Mouse (Mus musculus): Measurements from ENCODE around the gene Cdc37l1. TPM values are rescaled to one million over a fixed set of nuclear protein-coding genes. Genes with fewer than 3 reads are reported as not detected.

Cdc37l1 gene
- polyA plus RNA-seq, 3 experiments from 2014 or later = 32.8 to 35.6 (median 33.4) TPM

GRCm38 (mm10) chr19:29047334-29048170 lies 57.4 kb downstream of the Cdc37l1 start, which contains the start of gene Ak3:
TSS of gene Ak3 (minus strand) at chr19:29047961.
- ATAC-seq = peak; percentile 79

- ATAC-seq = no peak
These were observed 59.4 kb downstream of the Cdc37l1 start for GRCm38 (mm10) chr19:29049401-29050075.

GRCm38 (mm10) chr19:29050186-29050980 lies 60.2 kb downstream of the Cdc37l1 start:
- no peak for ATAC-seq

- no peak for ATAC-seq
These were observed 62.6 kb downstream of the Cdc37l1 start for GRCm38 (mm10) chr19:29052786-29053185.

- no peak for ATAC-seq
These were observed 64.4 kb downstream of the Cdc37l1 start for GRCm38 (mm10) chr19:29054594-29054993.

- no peak for ATAC-seq
These were observed 65.3 kb downstream of the Cdc37l1 start for GRCm38 (mm10) chr19:29055469-29055868.

- no peak for ATAC-seq
These were observed 68.6 kb downstream of the Cdc37l1 start for GRCm38 (mm10) chr19:29058741-29059140.

- no peak for ATAC-seq
These were observed 69.5 kb downstream of the Cdc37l1 start for GRCm38 (mm10) chr19:29059688-29060087.

- ATAC-seq = no peak
These were observed 70.1 kb downstream of the Cdc37l1 start for GRCm38 (mm10) chr19:29060299-29060698.

GRCm38 (mm10) chr19:29063009-29063408 lies 72.9 kb downstream of the Cdc37l1 start:
- ATAC-seq = no peak

- peak; percentile 84 for ATAC-seq
These were observed 73.6 kb downstream of the Cdc37l1 start for GRCm38 (mm10) chr19:29063577-29064363.

- peak; percentile 35 for ATAC-seq
These were observed 74.4 kb downstream of the Cdc37l1 start for GRCm38 (mm10) chr19:29064451-29065102.

- ATAC-seq = peak; percentile 70
These were observed 76.9 kb downstream of the Cdc37l1 start for GRCm38 (mm10) chr19:29066981-29067471.

GRCm38 (mm10) chr19:29069195-29069594 lies 79.0 kb downstream of the Cdc37l1 start:
- no peak for ATAC-seq

GRCm38 (mm10) chr19:29074802-29075201 lies 84.7 kb downstream of the Cdc37l1 start:
- ATAC-seq = no peak

Other genes starting within 250 kb of the Cdc37l1 start
- not detected for gene Slc1a1, start 155.3 kb upstream of the Cdc37l1 start, polyA plus RNA-seq (2017; shearing (Covaris generic))
- 1 to 10 TPM; 1.1 to 1.3 (median 1.1) TPM for gene Plpp6, start 26.4 kb upstream of the Cdc37l1 start, polyA plus RNA-seq (2017; shearing (Covaris generic))
- not detected for gene 4430402I18Rik, start 22.6 kb upstream of the Cdc37l1 start, polyA plus RNA-seq (2017; shearing (Covaris generic))
- gene Ak3, start 57.6 kb downstream of the Cdc37l1 start, polyA plus RNA-seq (2017; shearing (Covaris generic)) = 10 to 100 TPM; 13.7 to 24.2 (median 17.2) TPM
- gene Rcl1, start 111.0 kb downstream of the Cdc37l1 start, polyA plus RNA-seq (2017; shearing (Covaris generic)) = 10 to 100 TPM; 21.7 to 27.0 (median 22.1) TPM